Mouse (Mus musculus) G1E (cell line): ENCODE results near the gene Armh3. TPM values are rescaled to one million over a fixed set of nuclear protein-coding genes. Genes with fewer than 3 reads are reported as not detected.
A peak's percentile ranks its signal among the peaks of the same experiment; 100 is the strongest.

Experiments used
- ATAC-seq: 2 replicates; pipeline ENCODE4 v1.8.0; 2016; ENCODE audit warnings: mild to moderate bottlenecking; ENCODE audit not compliant: insufficient number of reproducible peaks, poor library complexity, low FRiP score, severe bottlenecking; ENCODE audit errors: extremely low read depth
- DNase-seq: peaks from one replicate; pipeline ENCODE4 v3.0.0; 2012; ENCODE audit warnings: low spot score
- H3K27me3 ChIP-seq: 2 replicates; pipeline ENCODE4 v1.6.1; 2012; ENCODE audit warnings: mild to moderate bottlenecking, low read length, inconsistent platforms; ENCODE audit not compliant: insufficient read depth
- H3K36me3 ChIP-seq: replicated peaks from 2 replicates; pipeline ENCODE3; 2012; ENCODE audit warnings: mild to moderate bottlenecking, inconsistent platforms
- H3K4me1 ChIP-seq: 2 replicates; pipeline ENCODE4 v1.6.1; 2012; ENCODE audit warnings: low read depth, low read length, inconsistent platforms, mixed read lengths; ENCODE audit not compliant: insufficient read depth
- H3K4me3 ChIP-seq: 2 replicates; pipeline ENCODE4 v1.5.1; 2012; ENCODE audit warnings: low read depth, mild to moderate bottlenecking, inconsistent platforms, low read length, moderate library complexity, mixed read lengths
- H3K9me3 ChIP-seq: replicated peaks from 2 replicates; pipeline ENCODE4 v1.6.1; 2012; ENCODE audit warnings: inconsistent platforms
- CTCF ChIP-seq: IDR thresholded peaks from 2 replicates; pipeline ENCODE4 v1.5.1; 2012; ENCODE audit warnings: low read depth, low read length, inconsistent platforms, mixed read lengths
- GATA1 ChIP-seq: IDR thresholded peaks from 2 replicates; pipeline ENCODE4 v1.6.1; 2012; ENCODE audit warnings: borderline replicate concordance, low read length, inconsistent platforms, mixed read lengths
- GATA2 ChIP-seq: IDR thresholded peaks from 2 replicates; pipeline ENCODE4 v1.6.1; 2012; ENCODE audit warnings: low read depth, low read length, inconsistent platforms, borderline replicate concordance
- POLR2AphosphoS5 ChIP-seq: IDR thresholded peaks from 2 replicates; pipeline ENCODE4 v1.6.1; 2012; ENCODE audit warnings: low read depth, low read length, inconsistent platforms; ENCODE audit not compliant: insufficient replicate concordance
- TAL1 ChIP-seq: conservative IDR thresholded peaks from 2 replicates; pipeline ENCODE4 v1.6.1; 2012; ENCODE audit warnings: low read depth, low read length, inconsistent platforms, mixed read lengths
- polyA plus RNA-seq: library from polyadenylated mRNA; stranded (reverse); fragments of >175 nt; gene quantifications from 2 replicates; pipeline ENCODE4 v1.2.3, GENCODE M21; 2012
- total RNA-seq, 2 experiments: library from RNA; stranded (forward) in 1 of 2; stranded (reverse) in 1 of 2; fragments of 200-1000 nt in 1 of 2; fragments of >200 nt in 1 of 2; fragmentation: Nextera tagmentation in 1 of 2; gene quantifications; 2 replicates each; pipeline ENCODE4 v1.2.3; 2014 to 2017

Armh3 gene
- total and polyA plus RNA-seq, 3 experiments, result 1.9 to 13.0 (median 7.1) TPM

DNA sequence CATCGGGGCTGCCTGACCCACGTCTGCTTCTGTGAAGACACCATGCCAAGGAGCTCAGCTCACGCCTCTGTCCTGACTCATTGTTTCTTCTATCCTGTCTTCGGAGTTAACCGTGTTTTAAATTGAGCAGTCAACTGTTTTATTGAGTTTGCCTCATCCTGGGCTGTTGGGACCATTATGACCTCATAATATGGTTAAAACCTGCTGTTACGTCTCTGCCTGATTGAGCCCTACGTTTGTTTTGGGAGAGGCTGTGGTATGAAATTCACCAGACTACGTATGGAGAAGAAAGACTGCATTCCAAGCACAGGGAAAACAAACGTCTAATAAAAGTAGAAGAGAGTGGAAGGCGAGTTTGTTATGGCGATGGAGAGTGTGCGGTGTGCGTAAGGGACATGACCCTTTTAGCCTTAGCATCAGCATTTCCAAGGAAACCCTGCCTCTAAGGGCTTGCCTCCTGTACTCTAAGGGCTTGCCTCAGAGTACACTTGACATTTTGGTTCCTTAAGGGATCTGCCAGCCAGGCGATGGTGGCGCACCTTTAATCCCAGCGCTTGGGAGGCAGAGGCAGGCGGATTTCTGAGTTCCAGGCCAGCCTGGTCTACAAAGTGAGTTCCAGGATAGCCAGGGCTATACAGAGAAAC is 214.2 kb downstream of the Armh3 start:
- Histone ChIP-seq H3K4me1 (peaks cover 43% of the 10 kb centered on the region), H3K36me3 (peaks cover 25% of the 10 kb centered on the region), H3K9me3 (no peaks in the 10 kb centered on the region), H3K27me3 (no peaks in the 10 kb centered on the region), H3K4me3 (peak overlapping the region; percentile 97)
- TF ChIP-seq CTCF (no peak), GATA2 (no peak), GATA1 (no peak), TAL1 (no peak), POLR2AphosphoS5 (no peak)
- ATAC-seq (no peak), DNase-seq (no peak)

DNA sequence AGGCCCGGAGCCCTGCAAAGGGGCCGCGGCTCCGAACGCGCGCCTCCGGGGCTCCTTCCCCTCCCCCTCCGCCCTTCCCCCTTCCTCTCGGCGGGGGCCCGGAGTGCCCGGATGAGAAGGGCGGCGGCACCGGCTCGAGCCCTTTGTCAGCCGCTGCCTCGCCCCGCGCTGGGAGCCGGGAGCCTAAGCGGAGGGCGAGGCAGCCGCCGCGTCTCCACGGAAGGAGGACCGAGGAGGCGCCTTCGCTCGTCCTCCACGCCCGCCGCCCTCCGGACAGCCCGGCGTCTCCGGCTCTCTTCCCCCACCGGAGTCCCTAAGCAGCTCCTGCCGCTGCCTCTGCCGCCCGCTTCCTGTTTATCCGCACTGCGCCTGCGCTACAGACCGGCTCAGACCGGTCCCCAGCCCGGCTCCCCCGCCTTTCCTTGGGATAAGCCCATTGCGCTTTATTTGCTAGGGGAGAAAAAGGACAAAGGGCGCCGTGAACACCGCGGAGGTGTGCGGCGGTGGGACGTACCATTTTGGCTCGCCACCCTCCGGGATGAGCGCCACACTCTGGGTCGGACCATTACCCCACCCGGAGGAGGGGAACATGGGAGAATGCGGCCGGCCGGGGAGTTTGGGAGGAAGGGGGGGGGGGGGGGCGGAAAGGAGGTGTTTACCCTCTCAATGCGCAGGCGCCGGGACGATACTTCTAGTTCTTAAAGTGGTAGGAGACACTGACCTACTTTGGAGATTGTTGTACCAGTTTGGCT is 214.9 kb downstream of the Armh3 start, which contains the start of gene Mgea5:
TSS of gene Mgea5 (minus strand) at position 657 of the 752 bp plus-strand sequence.
- peak; percentile 95 for ATAC-seq
- H3K4me1 ChIP-seq, result peaks cover 40% of the 10 kb centered on the region
- peak within 1 kb of the TSS; percentile 97 for H3K4me3 ChIP-seq
- no peaks in the 10 kb centered on the region for H3K27me3 ChIP-seq
- H3K9me3 ChIP-seq, result no peaks in the 10 kb centered on the region
- peak; percentile 92 for DNase-seq
- H3K36me3 ChIP-seq, result peaks cover 32% of the 10 kb centered on the region
- TF ChIP-seq CTCF (no peak), POLR2AphosphoS5 (no peak; the same call in 1 of the 2 replicates), GATA1 (no peak), TAL1 (no peak), GATA2 (no peak)

- ATAC-seq, result peak; percentile 30; the same call in 1 of the 2 replicates
- peaks cover 38% of the 10 kb centered on the region for H3K4me1 ChIP-seq
These were observed 215.8 kb downstream of the Armh3 start for GRCm38 (mm10) chr19:45782315-45783001.

DNA sequence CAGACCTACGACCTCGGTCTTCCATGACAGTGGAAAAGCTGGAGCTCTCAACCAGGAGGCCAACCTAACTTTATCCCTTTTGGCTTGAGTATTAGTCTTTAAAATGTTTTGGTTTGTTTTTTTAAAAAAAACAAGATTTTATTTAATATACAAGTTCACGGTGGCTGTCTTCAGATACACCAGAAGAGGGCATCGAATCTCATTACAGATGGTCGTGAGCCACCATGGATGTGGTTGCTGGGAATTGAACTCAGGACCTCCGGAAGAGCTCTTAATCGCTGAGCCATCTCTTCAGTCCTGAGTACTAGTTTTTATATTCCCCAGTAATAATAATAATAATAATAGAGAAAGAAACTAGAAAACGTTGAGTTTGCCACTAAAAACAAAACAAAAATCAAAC is 216.6 kb downstream of the Armh3 start:
- DNase-seq (no peak), ATAC-seq (no peak)
- no peaks in the 10 kb centered on the region for H3K27me3 ChIP-seq
- peaks cover 49% of the 10 kb centered on the region for H3K36me3 ChIP-seq
- H3K4me1 ChIP-seq, result peaks cover 34% of the 10 kb centered on the region
- H3K9me3 ChIP-seq, result no peaks in the 10 kb centered on the region
- peak overlapping the region; percentile 97; the same call in 1 of the 2 replicates for H3K4me3 ChIP-seq
- no peak for TF ChIP-seq POLR2AphosphoS5
- no peak for TF ChIP-seq CTCF
- no peak for TF ChIP-seq TAL1
- TF ChIP-seq GATA2, result no peak
- no peak for TF ChIP-seq GATA1

More at GRCm38 (mm10) chr19:45782315-45783001, 215.8 kb downstream of the Armh3 start:
- TF ChIP-seq GATA2, result no peak
- TF ChIP-seq POLR2AphosphoS5, result no peak
- TF ChIP-seq CTCF, result no peak
- no peak for TF ChIP-seq TAL1
- TF ChIP-seq GATA1, result no peak
- H3K9me3 ChIP-seq, result no peaks in the 10 kb centered on the region
- peak; percentile 59 for DNase-seq
- H3K27me3 ChIP-seq, result no peaks in the 10 kb centered on the region
- peak overlapping the region; percentile 97 for H3K4me3 ChIP-seq
- H3K36me3 ChIP-seq, result peaks cover 41% of the 10 kb centered on the region

DNA sequence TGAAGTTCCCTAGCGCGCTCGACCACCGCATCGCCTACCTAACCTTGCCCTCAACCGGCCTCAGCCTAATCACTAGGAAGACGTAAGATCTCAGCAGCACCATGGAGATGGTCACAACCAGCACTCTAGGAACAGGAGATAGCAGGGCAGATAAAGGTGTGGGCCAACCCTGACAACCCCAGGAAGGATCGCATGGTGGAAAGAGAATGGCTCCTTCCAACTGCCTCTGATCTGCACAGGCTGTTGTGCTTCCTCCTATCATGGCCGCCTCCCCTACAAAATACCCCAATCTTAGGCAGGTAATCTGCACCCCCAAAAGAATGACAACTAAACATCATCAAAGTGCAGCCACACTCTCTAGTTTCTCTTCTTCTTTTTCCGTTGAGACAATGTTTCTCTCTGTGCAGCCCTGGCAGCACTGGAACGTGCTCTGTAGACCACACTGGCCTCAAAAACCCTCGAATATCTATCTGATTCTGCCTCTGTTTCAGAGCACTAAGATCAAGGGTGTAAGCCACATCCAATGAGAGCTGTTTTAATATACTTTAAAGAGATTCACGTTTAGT is 217.9 kb downstream of the Armh3 start:
- peak overlapping the region; percentile 43; the same call in 1 of the 2 replicates for H3K4me3 ChIP-seq
- peaks cover 28% of the 10 kb centered on the region for H3K4me1 ChIP-seq
- H3K36me3 ChIP-seq, result peaks cover 61% of the 10 kb centered on the region
- no peaks in the 10 kb centered on the region for H3K9me3 ChIP-seq
- TF ChIP-seq GATA2 (no peak), GATA1 (no peak), TAL1 (no peak), CTCF (no peak)
- ATAC-seq (no peak), DNase-seq (no peak)
- H3K27me3 ChIP-seq, result no peaks in the 10 kb centered on the region

GRCm38 (mm10) chr19:45775486-45775885 is 222.8 kb downstream of the Armh3 start:
- no peak overlapping the region for H3K4me3 ChIP-seq
- peaks cover 98% of the 10 kb centered on the region for H3K36me3 ChIP-seq
- H3K27me3 ChIP-seq, result no peaks in the 10 kb centered on the region
- peaks cover 11% of the 10 kb centered on the region for H3K4me1 ChIP-seq
- DNase-seq (no peak), ATAC-seq (no peak)
- H3K9me3 ChIP-seq, result no peaks in the 10 kb centered on the region
- no peak for TF ChIP-seq POLR2AphosphoS5
- TF ChIP-seq GATA1, result no peak
